Mouse (Mus musculus) liver, adult 2 months (tissue): ENCODE data around the gene Ntm.

Experiments used
- CTCF ChIP-seq: fragments of 200-500 bp; IDR thresholded peaks from 2 replicates; pipeline ENCODE4 v1.5.1; 2011; ENCODE audit warnings: low read depth, low read length, control low read depth
- POLR2A ChIP-seq: fragments of 200-500 bp; IDR thresholded peaks from 2 replicates; pipeline ENCODE4 v1.6.1; 2011; ENCODE audit warnings: low read length, control low read depth; ENCODE audit not compliant: insufficient read depth; ENCODE audit errors: extremely low read depth

GRCm38 (mm10) chr9:29087656-29088055, 875.3 kb downstream of the Ntm start:
- TF ChIP-seq POLR2A (no peak), CTCF (no peak)
